Mouse (Mus musculus): ENCODE measurements around the gene Nrarp. TPM values are rescaled to one million over a fixed set of nuclear protein-coding genes. Genes with fewer than 3 reads are reported as not detected.

Nrarp gene
- polyA plus RNA-seq, 1 experiment: 46.0 TPM

GRCm38 (mm10) chr2:25179566-25180217 is 866 bp upstream of the Nrarp start:
- 69% methylated on average over 15 of the region's 15 CpGs for WGBS
- DNase-seq: peak; percentile 3
- Histone ChIP-seq H3K4me3 (replicated peaks; ENCODE audit: extremely low read depth, low read depth, low read length) (no peak overlapping the region), H3K4me1 (ENCODE audit: control insufficient read depth, insufficient read depth, low read length) (peaks cover 28% of the 10 kb centered on the region)
- TF ChIP-seq CTCF (IDR thresholded peaks at IDR 0.05; ENCODE audit: insufficient read depth, low read length) (no peak), POLR2A (IDR thresholded peaks at IDR 0.05; ENCODE audit: borderline replicate concordance, extremely low read depth, low read depth, low read length) (no peak)

GRCm38 (mm10) chr2:25180973-25181890 is 674 bp downstream of the Nrarp start:
- H3K4me3 ChIP-seq (replicated peaks; ENCODE audit: extremely low read depth, low read depth, low read length): peak overlapping the region; percentile 67
- peak; percentile 70 for DNase-seq
- peaks cover 18% of the 10 kb centered on the region for H3K4me1 ChIP-seq (ENCODE audit: control insufficient read depth, insufficient read depth, low read length)
- TF ChIP-seq POLR2A (IDR thresholded peaks at IDR 0.05; ENCODE audit: borderline replicate concordance, extremely low read depth, low read depth, low read length): peak; percentile 59; the same call in 1 of the 2 replicates
- no peak for TF ChIP-seq CTCF (IDR thresholded peaks at IDR 0.05; ENCODE audit: insufficient read depth, low read length)
- WGBS: under 1% methylated on average over 100 of the region's 100 CpGs

- 2% methylated on average over 17 of the region's 17 CpGs for WGBS
- DNase-seq: no peak
- Histone ChIP-seq H3K4me1 (ENCODE audit: control insufficient read depth, insufficient read depth, low read length) (peaks cover 10% of the 10 kb centered on the region), H3K4me3 (replicated peaks; ENCODE audit: extremely low read depth, low read depth, low read length) (peak overlapping the region; percentile 67)
- TF ChIP-seq POLR2A (IDR thresholded peaks at IDR 0.05; ENCODE audit: borderline replicate concordance, extremely low read depth, low read depth, low read length) (no peak), CTCF (IDR thresholded peaks at IDR 0.05; ENCODE audit: insufficient read depth, low read length) (no peak)
Measured at GRCm38 (mm10) chr2:25181891-25182397, 1.4 kb downstream of the Nrarp start.

GRCm38 (mm10) chr2:25182664-25183063 is 2.1 kb downstream of the Nrarp start:
- 33% methylated on average over 6 of the region's 6 CpGs for WGBS
- TF ChIP-seq CTCF (IDR thresholded peaks at IDR 0.05; ENCODE audit: insufficient read depth, low read length): no peak
- 0 out of 2 replicates have a peak, but pooled peaks have one; percentile 12 for TF ChIP-seq POLR2A (IDR thresholded peaks at IDR 0.05; ENCODE audit: borderline replicate concordance, extremely low read depth, low read depth, low read length)
- Histone ChIP-seq H3K4me1 (ENCODE audit: control insufficient read depth, insufficient read depth, low read length) (peaks cover 3% of the 10 kb centered on the region; the same call in 1 of the 2 replicates), H3K4me3 (replicated peaks; ENCODE audit: extremely low read depth, low read depth, low read length) (peak overlapping the region; percentile 39)
- no peak for DNase-seq

GRCm38 (mm10) chr2:25183336-25183735 is 2.8 kb downstream of the Nrarp start:
- DNase-seq: no peak
- Histone ChIP-seq H3K4me3 (replicated peaks; ENCODE audit: extremely low read depth, low read depth, low read length) (no peak overlapping the region), H3K4me1 (ENCODE audit: control insufficient read depth, insufficient read depth, low read length) (peaks cover 3% of the 10 kb centered on the region; the same call in 1 of the 2 replicates)
- WGBS: 68% methylated on average over 2 of the region's 2 CpGs
- no peak for TF ChIP-seq CTCF (IDR thresholded peaks at IDR 0.05; ENCODE audit: insufficient read depth, low read length)
- no peak for TF ChIP-seq POLR2A (IDR thresholded peaks at IDR 0.05; ENCODE audit: borderline replicate concordance, extremely low read depth, low read depth, low read length)

GRCm38 (mm10) chr2:25184496-25184895 is 3.9 kb downstream of the Nrarp start:
- H3K4me3 ChIP-seq (replicated peaks; ENCODE audit: extremely low read depth, low read depth, low read length): no peak overlapping the region
- 89% methylated on average over 7 of the region's 7 CpGs for WGBS
- DNase-seq: no peak

GRCm38 (mm10) chr2:25185625-25186574 is 5.3 kb downstream of the Nrarp start:
- peak; percentile 62 for DNase-seq
- 3% methylated on average over 64 of the region's 64 CpGs for WGBS
- TF ChIP-seq CTCF (IDR thresholded peaks at IDR 0.05; ENCODE audit: insufficient read depth, low read length): peak; percentile 39; the same call in 1 of the 2 replicates
- TF ChIP-seq POLR2A (IDR thresholded peaks at IDR 0.05; ENCODE audit: borderline replicate concordance, extremely low read depth, low read depth, low read length): no peak
- no peaks in the 10 kb centered on the region for H3K4me1 ChIP-seq (ENCODE audit: control insufficient read depth, insufficient read depth, low read length)
- H3K4me3 ChIP-seq (replicated peaks; ENCODE audit: extremely low read depth, low read depth, low read length): peak overlapping the region; percentile 6

More at GRCm38 (mm10) chr2:25184496-25184895, 3.9 kb downstream of the Nrarp start:
- TF ChIP-seq POLR2A (IDR thresholded peaks at IDR 0.05; ENCODE audit: borderline replicate concordance, extremely low read depth, low read depth, low read length): no peak; the same call in 1 of the 2 replicates
- no peak for TF ChIP-seq CTCF (IDR thresholded peaks at IDR 0.05; ENCODE audit: insufficient read depth, low read length)
- H3K4me1 ChIP-seq (ENCODE audit: control insufficient read depth, insufficient read depth, low read length): no peaks in the 10 kb centered on the region

GRCm38 (mm10) chr2:25186575-25186930 is 6.0 kb downstream of the Nrarp start:
- TF ChIP-seq CTCF (IDR thresholded peaks at IDR 0.05; ENCODE audit: insufficient read depth, low read length): no peak
- no peak for TF ChIP-seq POLR2A (IDR thresholded peaks at IDR 0.05; ENCODE audit: borderline replicate concordance, extremely low read depth, low read depth, low read length)
- WGBS: 53% methylated on average over 5 of the region's 5 CpGs
- DNase-seq: no peak
- no peak overlapping the region for H3K4me3 ChIP-seq (replicated peaks; ENCODE audit: extremely low read depth, low read depth, low read length)
- H3K4me1 ChIP-seq (ENCODE audit: control insufficient read depth, insufficient read depth, low read length): no peaks in the 10 kb centered on the region
